Mouse (Mus musculus) embryonic fibroblast, embryonic 13.5 days (primary cell): ENCODE measurements around the gene Taar7e. TPM values are rescaled to one million over a fixed set of nuclear protein-coding genes. Genes with fewer than 3 reads are reported as not detected.

Experiments used
- H3K27ac ChIP-seq: 2 replicates; pipeline ENCODE4 v1.5.1; 2012; ENCODE audit warnings: low read length, control low read depth, inconsistent platforms; ENCODE audit not compliant: insufficient read depth
- H3K4me1 ChIP-seq: 2 replicates; pipeline ENCODE4 v1.6.1; 2011; ENCODE audit warnings: low read length; ENCODE audit not compliant: control insufficient read depth, insufficient read depth
- H3K4me3 ChIP-seq: 2 replicates; pipeline ENCODE4 v1.5.1; 2011; ENCODE audit warnings: mild to moderate bottlenecking, control low read depth, low read length; ENCODE audit not compliant: insufficient read depth
- CTCF ChIP-seq: IDR thresholded peaks from 2 replicates; pipeline ENCODE4 v1.5.1; 2011; ENCODE audit warnings: mild to moderate bottlenecking, control low read depth, low read length, moderate library complexity, borderline replicate concordance; ENCODE audit not compliant: insufficient read depth
- POLR2A ChIP-seq: IDR thresholded peaks from 2 replicates; pipeline ENCODE4 v1.6.1; 2011; ENCODE audit warnings: low read depth, mild to moderate bottlenecking, control low read depth, low read length, moderate library complexity
- polyA plus RNA-seq: library from polyadenylated mRNA; stranded (reverse); fragments of >200 nt; gene quantifications from 2 replicates; pipeline ENCODE4 v1.2.4, GENCODE M21; 2011; ENCODE audit warnings: low read depth; ENCODE audit not compliant: missing spikeins, insufficient read length

Taar7e gene
- not detected in 2 replicates for polyA plus RNA-seq

DNA sequence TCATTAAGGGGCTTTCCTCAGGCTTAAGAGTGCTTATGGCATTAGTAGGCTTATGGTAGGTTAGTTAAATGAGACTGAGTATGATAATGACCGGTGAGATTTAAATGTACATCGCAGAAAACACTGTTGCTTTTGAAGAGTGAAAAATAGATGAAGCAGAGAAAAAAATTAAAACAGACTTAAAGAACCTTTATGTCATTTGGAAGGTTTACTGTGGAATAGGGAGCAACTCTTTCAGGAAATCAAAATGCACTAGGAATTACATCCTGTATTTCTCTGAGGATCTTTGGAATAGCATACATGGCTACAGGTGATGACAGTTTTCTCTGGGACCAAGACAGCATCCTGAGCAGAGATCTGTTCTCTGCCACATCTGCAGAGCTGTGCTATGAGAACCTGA lies at the start of gene Taar7e:
TSS of gene Taar7e (plus strand) at position 301 of the 400 bp plus-strand sequence.
- Histone ChIP-seq H3K4me3 (no peak within 1 kb of the TSS), H3K4me1 (no peaks in the 10 kb centered on the region), H3K27ac (no peak within 1 kb of the TSS)
- TF ChIP-seq CTCF (no peak), POLR2A (no peak)

DNA sequence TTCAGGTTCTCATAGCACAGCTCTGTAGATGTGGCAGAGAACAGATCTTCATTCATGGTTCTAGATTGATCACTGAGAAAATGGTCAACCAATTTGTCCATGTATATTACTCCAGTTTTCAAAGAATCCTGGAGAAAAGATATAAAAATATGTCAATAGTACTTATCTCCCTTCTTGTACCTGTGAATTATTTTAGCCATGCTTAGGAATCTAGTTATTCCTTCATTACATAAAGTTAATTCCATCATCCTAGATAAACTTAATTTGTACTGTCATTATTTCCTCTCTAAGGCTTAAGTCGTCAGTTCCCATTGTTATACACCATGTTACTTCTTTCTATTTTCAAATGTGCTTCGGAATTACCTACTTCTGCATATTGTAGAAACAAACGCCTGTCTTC lies 44.0 kb upstream of the Taar7e start, which contains the start of gene Taar7a:
TSS of gene Taar7a (minus strand) at position 101 of the 400 bp plus-strand sequence.
- Histone ChIP-seq H3K4me1 (no peaks in the 10 kb centered on the region), H3K4me3 (no peak within 1 kb of the TSS), H3K27ac (no peak within 1 kb of the TSS)
- no peak for TF ChIP-seq CTCF
- TF ChIP-seq POLR2A: no peak

GRCm38 (mm10) chr10:23999639-24000038 lies 37.8 kb upstream of the Taar7e start, which contains the start of gene Taar7b:
Gene Taar7b, plus strand, starts transcription at chr10:23999939.
- H3K4me1 ChIP-seq: no peaks in the 10 kb centered on the region
- TF ChIP-seq CTCF (no peak), POLR2A (no peak)
- no peak within 1 kb of the TSS for H3K4me3 ChIP-seq
- H3K27ac ChIP-seq: no peak within 1 kb of the TSS

DNA sequence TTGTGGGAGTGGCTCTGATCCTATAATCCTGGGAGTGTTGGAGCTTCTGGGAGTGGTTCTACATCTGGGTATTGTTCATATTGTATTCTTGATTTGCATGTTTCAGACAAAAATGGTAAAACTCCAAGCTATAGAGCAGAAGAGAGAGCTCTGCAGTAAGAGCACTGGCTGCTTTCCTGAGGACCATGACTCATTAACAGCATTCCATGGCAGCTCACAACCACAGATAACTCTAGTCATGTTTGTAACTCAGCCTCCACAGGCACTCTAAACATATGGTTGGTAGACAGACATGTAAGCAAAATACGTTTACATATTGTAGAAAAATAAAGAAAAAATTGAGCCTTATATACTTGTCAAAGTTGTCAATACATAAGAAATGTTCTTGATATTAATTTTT lies 31.0 kb upstream of the Taar7e start:
- H3K27ac ChIP-seq: no peak overlapping the region
- H3K4me1 ChIP-seq: no peaks in the 10 kb centered on the region
- TF ChIP-seq CTCF (no peak), POLR2A (no peak)
- H3K4me3 ChIP-seq: no peak overlapping the region

GRCm38 (mm10) chr10:24007034-24007433 lies 30.4 kb upstream of the Taar7e start:
- no peak overlapping the region for H3K4me3 ChIP-seq
- H3K27ac ChIP-seq: no peak overlapping the region
- TF ChIP-seq POLR2A: no peak
- no peak for TF ChIP-seq CTCF
- no peaks in the 10 kb centered on the region for H3K4me1 ChIP-seq

GRCm38 (mm10) chr10:24008143-24008542 lies 29.3 kb upstream of the Taar7e start:
- Histone ChIP-seq H3K4me1 (no peaks in the 10 kb centered on the region), H3K27ac (no peak overlapping the region), H3K4me3 (no peak overlapping the region)
- TF ChIP-seq POLR2A (no peak), CTCF (no peak)

DNA sequence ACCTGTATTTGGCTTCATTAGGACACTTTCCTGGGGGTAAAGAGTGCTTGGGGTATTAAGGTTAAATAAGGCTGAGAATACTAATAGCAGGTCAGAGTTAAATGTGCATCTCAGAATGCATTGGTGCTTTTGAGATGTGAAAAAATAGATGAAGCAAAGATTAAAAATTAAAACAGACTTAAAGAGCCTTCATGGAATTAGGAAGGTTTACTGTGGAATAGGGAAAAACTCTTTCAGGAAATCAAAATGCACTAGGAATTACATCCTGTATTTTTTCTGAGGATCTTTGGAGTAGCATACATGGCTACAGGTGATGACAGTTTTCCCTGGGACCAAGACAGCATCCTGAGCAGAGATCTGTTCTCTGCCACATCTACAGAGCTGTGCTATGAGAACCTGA lies 10.5 kb upstream of the Taar7e start, which contains the start of gene Taar7d:
TSS of gene Taar7d (plus strand) at position 301 of the 400 bp plus-strand sequence.
- Histone ChIP-seq H3K4me1 (no peaks in the 10 kb centered on the region), H3K4me3 (no peak within 1 kb of the TSS), H3K27ac (no peak within 1 kb of the TSS)
- TF ChIP-seq CTCF: no peak
- no peak for TF ChIP-seq POLR2A

- H3K27ac ChIP-seq: no peak overlapping the region
- H3K4me3 ChIP-seq: no peak overlapping the region
- TF ChIP-seq CTCF: no peak
- TF ChIP-seq POLR2A: no peak
Measured at GRCm38 (mm10) chr10:24031347-24031746, 6.1 kb upstream of the Taar7e start.

DNA sequence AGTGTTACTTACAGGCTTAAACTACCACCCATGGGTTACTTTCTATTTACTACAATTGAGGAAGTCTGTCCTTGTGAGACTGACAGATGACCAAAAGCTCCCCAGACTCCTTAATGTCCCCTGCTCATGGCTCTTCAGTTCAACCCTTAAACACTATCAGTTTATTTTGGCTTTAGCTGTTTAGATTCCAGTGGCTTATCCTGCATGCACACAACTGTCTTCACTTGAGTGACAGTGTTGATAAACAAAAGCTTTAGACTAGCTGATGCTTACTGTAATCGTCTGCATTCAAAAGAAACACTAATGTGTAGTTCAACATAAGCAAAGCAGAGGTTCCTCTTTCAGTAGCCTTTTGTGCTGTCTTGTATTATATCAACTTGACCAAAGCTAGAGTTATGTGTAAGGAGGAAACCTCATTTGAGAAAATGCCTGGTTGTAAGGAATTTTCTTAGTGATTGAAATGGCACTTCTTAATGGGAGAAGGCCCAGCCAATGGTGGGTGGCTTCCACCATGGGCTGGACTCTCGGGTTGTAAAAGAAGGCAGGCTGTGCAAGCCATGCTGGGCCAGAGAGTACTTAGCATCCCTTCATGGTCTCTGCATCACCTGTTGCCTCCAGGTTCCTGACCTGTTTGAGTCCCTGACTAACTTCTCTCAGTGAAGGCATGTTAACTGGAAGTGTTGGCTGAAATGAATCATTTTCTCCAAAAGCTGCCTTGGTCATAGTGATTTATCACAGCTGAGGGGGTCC lies 2.9 kb downstream of the Taar7e start:
- no peak overlapping the region for H3K27ac ChIP-seq

More at GRCm38 (mm10) chr10:24031347-24031746, 6.1 kb upstream of the Taar7e start:
- H3K4me1 ChIP-seq: no peaks in the 10 kb centered on the region

GRCm38 (mm10) chr10:24049210-24049609 lies 11.8 kb downstream of the Taar7e start, which contains the start of gene Taar7f:
Gene Taar7f, plus strand, starts transcription at chr10:24049510.
- TF ChIP-seq POLR2A (no peak), CTCF (no peak)
- no peaks in the 10 kb centered on the region for H3K4me1 ChIP-seq
- H3K4me3 ChIP-seq: no peak within 1 kb of the TSS
- no peak within 1 kb of the TSS for H3K27ac ChIP-seq

More for the DNA sequence above, 2.9 kb downstream of the Taar7e start:
- H3K4me3 ChIP-seq: no peak overlapping the region
- TF ChIP-seq POLR2A (no peak), CTCF (no peak)
- H3K4me1 ChIP-seq: no peaks in the 10 kb centered on the region

DNA sequence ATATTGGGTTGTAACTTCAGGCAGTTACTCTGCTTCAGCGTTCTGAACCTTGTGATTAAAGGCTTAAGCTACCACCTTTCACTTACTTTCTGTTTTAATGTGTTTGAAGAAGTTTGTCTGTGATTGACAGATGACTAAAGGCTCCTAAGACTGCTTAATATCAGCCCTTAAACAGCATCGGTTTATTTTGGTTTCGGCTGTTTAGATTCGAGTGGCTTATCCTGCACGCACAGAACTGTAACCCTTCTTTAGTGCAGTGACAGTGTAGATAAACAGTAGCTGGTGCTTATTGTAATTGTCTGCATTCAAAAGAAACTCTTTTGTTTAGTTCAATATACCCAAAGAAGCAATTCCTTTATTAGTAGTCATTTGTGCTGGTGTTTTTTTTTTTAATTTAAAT lies 14.6 kb downstream of the Taar7e start:
- Histone ChIP-seq H3K4me3 (no peak overlapping the region), H3K27ac (no peak overlapping the region), H3K4me1 (no peaks in the 10 kb centered on the region)
- TF ChIP-seq POLR2A (no peak), CTCF (no peak)
